Mouse (Mus musculus) lung, adult 2 months (tissue): ENCODE measurements around the gene Terf2ip. TPM values are rescaled to one million over a fixed set of nuclear protein-coding genes. Genes with fewer than 3 reads are reported as not detected.

Experiments used
- DNase-seq: peaks from one replicate; pipeline ENCODE4 v3.0.0; 2022
- H3K4me1 ChIP-seq: fragments of 200-500 bp; 2 replicates; pipeline ENCODE4 v1.6.1; 2011; ENCODE audit warnings: low read length; ENCODE audit not compliant: control insufficient read depth, insufficient read depth
- H3K4me3 ChIP-seq: fragments of 200-500 bp; replicated peaks from 2 replicates; pipeline ENCODE3; 2011; ENCODE audit warnings: low read depth, mild to moderate bottlenecking, control low read depth, low read length; ENCODE audit errors: extremely low read depth
- CTCF ChIP-seq: fragments of 200-500 bp; IDR thresholded peaks from 2 replicates; pipeline ENCODE4 v1.5.1; 2011; ENCODE audit warnings: mild to moderate bottlenecking, low read length, control low read depth; ENCODE audit not compliant: insufficient read depth
- POLR2A ChIP-seq: fragments of 200-500 bp; IDR thresholded peaks from 2 replicates; pipeline ENCODE4 v1.6.1; 2011; ENCODE audit warnings: low read depth, mild to moderate bottlenecking, control low read depth, low read length, borderline replicate concordance; ENCODE audit errors: extremely low read depth
- WGBS: fragments of 180-500 bp; shearing (Covaris S2); methylation state at CpG from one replicate; pipeline ENCODE4 v1.1.7; 2018; 5-methylcytosine and 5-hydroxymethylcytosine counted together
- polyA plus RNA-seq: library from polyadenylated mRNA; depleted of rRNA; stranded (reverse); fragments of >200 nt; gene quantifications from 2 replicates; pipeline ENCODE4 v1.2.3, GENCODE M21; 2012; rRNA removed

Terf2ip gene
- polyA plus RNA-seq = 10.4 TPM in 2 replicates

GRCm38 (mm10) chr8:112010997-112011815, at the start of gene Terf2ip, which contains the start of gene Kars:
Terf2ip (plus strand) TSS chr8:112011398.
Kars (minus strand) TSS chr8:112011323.
- peak; percentile 92 for DNase-seq
- under 1% methylated on average over 61 of the region's 61 CpGs for WGBS
- H3K4me3 ChIP-seq = peak within 1 kb of the TSS; percentile 90
- H3K4me1 ChIP-seq = peaks cover 5% of the 10 kb centered on the region
- TF ChIP-seq POLR2A = peak; percentile 96
- TF ChIP-seq CTCF = no peak

GRCm38 (mm10) chr8:111962589-111962988, 48.6 kb upstream of the Terf2ip start:
- WGBS = 88% methylated on average over 1 of the region's 1 CpGs
- TF ChIP-seq CTCF = no peak
- no peak for TF ChIP-seq POLR2A
- Histone ChIP-seq H3K4me3 (no peak overlapping the region), H3K4me1 (no peaks in the 10 kb centered on the region)
- DNase-seq = no peak

- H3K4me1 ChIP-seq = no peaks in the 10 kb centered on the region
- TF ChIP-seq CTCF (no peak), POLR2A (no peak)
- 63% methylated on average over 10 of the region's 10 CpGs for WGBS
- no peak for DNase-seq
- no peak overlapping the region for H3K4me3 ChIP-seq
Measured at GRCm38 (mm10) chr8:111963091-111963490, 48.1 kb upstream of the Terf2ip start.

- WGBS = 90% methylated on average over 4 of the region's 4 CpGs
- H3K4me3 ChIP-seq = no peak overlapping the region
- no peak for DNase-seq
- H3K4me1 ChIP-seq = no peaks in the 10 kb centered on the region
- TF ChIP-seq POLR2A (no peak), CTCF (no peak)
Measured at GRCm38 (mm10) chr8:111963546-111963945, 47.7 kb upstream of the Terf2ip start.

- Histone ChIP-seq H3K4me3 (no peak overlapping the region), H3K4me1 (no peaks in the 10 kb centered on the region)
- no peak for DNase-seq
- TF ChIP-seq POLR2A = no peak
- TF ChIP-seq CTCF = no peak
- 51% methylated on average over 5 of the region's 5 CpGs for WGBS
Measured at GRCm38 (mm10) chr8:111964351-111964750, 46.8 kb upstream of the Terf2ip start.

- no peak for TF ChIP-seq POLR2A
- TF ChIP-seq CTCF = no peak
- 64% methylated on average over 7 of the region's 7 CpGs for WGBS
- no peak for DNase-seq
Measured at GRCm38 (mm10) chr8:111964849-111965561, 46.2 kb upstream of the Terf2ip start.

GRCm38 (mm10) chr8:111967246-111967870, 43.8 kb upstream of the Terf2ip start:
- DNase-seq = no peak
- Histone ChIP-seq H3K4me1 (no peaks in the 10 kb centered on the region), H3K4me3 (no peak overlapping the region)
- TF ChIP-seq POLR2A (no peak), CTCF (no peak)
- 78% methylated on average over 5 of the region's 5 CpGs for WGBS

More at GRCm38 (mm10) chr8:111964849-111965561, 46.2 kb upstream of the Terf2ip start:
- H3K4me1 ChIP-seq = no peaks in the 10 kb centered on the region
- no peak overlapping the region for H3K4me3 ChIP-seq

GRCm38 (mm10) chr8:111968541-111968940, 42.7 kb upstream of the Terf2ip start:
- Histone ChIP-seq H3K4me1 (no peaks in the 10 kb centered on the region), H3K4me3 (no peak overlapping the region)
- no peak for TF ChIP-seq CTCF
- no peak for TF ChIP-seq POLR2A
- no peak for DNase-seq
- WGBS = 86% methylated on average over 10 of the region's 10 CpGs

GRCm38 (mm10) chr8:111968991-111969390, 42.2 kb upstream of the Terf2ip start:
- DNase-seq = no peak
- Histone ChIP-seq H3K4me1 (no peaks in the 10 kb centered on the region), H3K4me3 (no peak overlapping the region)
- 57% methylated on average over 5 of the region's 5 CpGs for WGBS
- no peak for TF ChIP-seq CTCF
- no peak for TF ChIP-seq POLR2A

- DNase-seq = no peak
- Histone ChIP-seq H3K4me1 (no peaks in the 10 kb centered on the region), H3K4me3 (no peak overlapping the region)
- no peak for TF ChIP-seq CTCF
- no peak for TF ChIP-seq POLR2A
- WGBS = 92% methylated on average over 12 of the region's 12 CpGs
Measured at GRCm38 (mm10) chr8:111974138-111974537, 37.1 kb upstream of the Terf2ip start.
